Mouse (Mus musculus) embryonic fibroblast, embryonic 13.5 days (primary cell): Measurements from ENCODE around the gene Fbxo17.

Source experiments
- CTCF ChIP-seq: IDR thresholded peaks from 2 replicates; pipeline ENCODE4 v1.5.1; 2011; ENCODE audit warnings: mild to moderate bottlenecking, control low read depth, low read length, moderate library complexity, borderline replicate concordance; ENCODE audit not compliant: insufficient read depth
- POLR2A ChIP-seq: IDR thresholded peaks from 2 replicates; pipeline ENCODE4 v1.6.1; 2011; ENCODE audit warnings: low read depth, mild to moderate bottlenecking, control low read depth, low read length, moderate library complexity

- TF ChIP-seq CTCF (no peak), POLR2A (no peak)
Measured at GRCm38 (mm10) chr7:28735701-28736100, 19.1 kb downstream of the Fbxo17 start.
